Mouse (Mus musculus): ENCODE results near the gene Fut4. TPM values are rescaled to one million over a fixed set of nuclear protein-coding genes. Genes with fewer than 3 reads are reported as not detected.
A peak's percentile ranks its signal among the peaks of the same experiment; 100 is the strongest.
"Not testable (repeated sequence)": the region's sequence is repeated elsewhere in the genome, so short reads cannot be mapped to it uniquely, and the experiment has no call there.

Fut4 gene
- polyA plus RNA-seq, 1 experiment from 2014 or later = 2.0 TPM

DNA sequence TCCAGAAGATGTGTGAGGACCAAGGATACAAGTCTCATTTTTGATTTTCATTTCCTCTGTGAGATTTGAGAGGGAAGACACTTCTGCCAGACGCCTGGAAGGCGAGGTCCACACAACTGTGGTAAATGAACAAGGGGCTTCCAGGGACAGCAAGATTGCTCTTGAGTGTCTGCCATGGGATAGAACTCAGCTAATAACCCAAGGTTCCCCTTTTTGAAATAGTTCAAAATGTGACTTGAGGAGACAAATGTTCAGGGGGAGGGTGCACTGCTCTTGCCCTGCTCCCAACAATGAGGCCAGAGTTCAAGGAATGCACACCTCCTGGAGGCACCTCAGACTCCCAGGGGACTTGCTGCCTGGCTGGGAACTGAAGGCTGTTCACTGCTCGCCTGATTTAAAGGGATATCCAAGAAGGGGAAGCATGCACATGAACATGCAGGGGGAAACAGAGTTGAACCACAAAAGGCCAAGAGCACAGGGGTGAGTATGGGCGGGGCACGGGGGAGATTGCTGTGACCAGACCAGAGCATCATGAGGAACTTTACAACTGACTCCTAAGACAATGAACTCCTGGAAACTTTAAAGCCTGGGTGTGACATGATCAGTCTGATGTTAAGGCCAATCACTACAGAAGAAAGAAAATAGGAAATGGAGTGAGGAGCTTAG is 27.3 kb downstream of the Fut4 start:
- no peaks in the 10 kb centered on the region for H3K9me3 ChIP-seq (replicated peaks)
- peaks cover 6% of the 10 kb centered on the region for H3K27me3 ChIP-seq (replicated peaks)
- H3K9ac ChIP-seq = no peak overlapping the region
- H3K4me3 ChIP-seq = no peak overlapping the region
- H3K4me2 ChIP-seq = no peak overlapping the region
- no peak for ATAC-seq (ENCODE audit: insufficient number of reproducible peaks, low FRiP score)
- no peaks in the 10 kb centered on the region for H3K4me1 ChIP-seq (replicated peaks)
- no peaks in the 10 kb centered on the region for H3K36me3 ChIP-seq
- 70% methylated on average over 5 of the region's 5 CpGs for WGBS
- no peak overlapping the region for H3K27ac ChIP-seq (ENCODE audit: poor library complexity, severe bottlenecking)

- Histone ChIP-seq H3K9me3 (replicated peaks) (no peaks in the 10 kb centered on the region), H3K4me3 (no peak overlapping the region), H3K27ac (ENCODE audit: poor library complexity, severe bottlenecking) (no peak overlapping the region), H3K27me3 (replicated peaks) (peaks cover 9% of the 10 kb centered on the region), H3K36me3 (no peaks in the 10 kb centered on the region), H3K4me1 (replicated peaks) (peaks cover 12% of the 10 kb centered on the region), H3K4me2 (no peak overlapping the region), H3K9ac (no peak overlapping the region)
- WGBS = 71% methylated on average over 5 of the region's 5 CpGs
- ATAC-seq (ENCODE audit: insufficient number of reproducible peaks, low FRiP score) = no peak
These were observed 30.6 kb downstream of the Fut4 start for GRCm38 (mm10) chr9:14721610-14722009.

- WGBS = 70% methylated on average over 2 of the region's 2 CpGs
- no peak for ATAC-seq (ENCODE audit: insufficient number of reproducible peaks, low FRiP score)
- no peak overlapping the region for H3K27ac ChIP-seq (ENCODE audit: poor library complexity, severe bottlenecking)
These were observed 31.8 kb downstream of the Fut4 start for GRCm38 (mm10) chr9:14720384-14720783.

DNA sequence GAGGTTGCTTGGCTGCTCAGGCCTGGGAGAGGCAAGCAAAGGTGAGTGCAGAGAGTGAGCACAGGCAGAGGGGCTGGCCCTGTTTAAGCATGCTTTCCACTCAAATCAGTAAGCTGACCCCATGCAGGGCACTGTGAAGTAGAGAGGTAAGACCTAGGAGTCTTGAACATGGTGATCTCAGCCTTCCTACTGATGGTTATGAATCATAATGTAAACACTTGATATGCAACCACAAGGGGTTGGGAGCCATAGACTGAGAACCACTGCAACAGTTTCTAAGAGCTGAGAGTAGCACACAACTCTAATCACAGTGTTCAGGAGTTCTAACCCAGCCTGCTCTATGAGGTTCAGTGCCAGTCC is 33.9 kb downstream of the Fut4 start:
- Histone ChIP-seq H3K36me3 (no peaks in the 10 kb centered on the region), H3K4me1 (replicated peaks) (peaks cover 12% of the 10 kb centered on the region), H3K4me2 (peak overlapping the region; percentile 54), H3K9ac (no peak overlapping the region), H3K9me3 (replicated peaks) (no peaks in the 10 kb centered on the region), H3K27me3 (replicated peaks) (peaks cover 9% of the 10 kb centered on the region), H3K4me3 (no peak overlapping the region), H3K27ac (ENCODE audit: poor library complexity, severe bottlenecking) (no peak overlapping the region; the same call in 1 of the 2 replicates)
- no peak for ATAC-seq (ENCODE audit: insufficient number of reproducible peaks, low FRiP score)

More at GRCm38 (mm10) chr9:14720384-14720783, 31.8 kb downstream of the Fut4 start:
- Histone ChIP-seq H3K27me3 (replicated peaks) (peaks cover 9% of the 10 kb centered on the region), H3K4me1 (replicated peaks) (peaks cover 12% of the 10 kb centered on the region), H3K4me2 (no peak overlapping the region), H3K9ac (no peak overlapping the region), H3K36me3 (no peaks in the 10 kb centered on the region), H3K4me3 (no peak overlapping the region), H3K9me3 (replicated peaks) (no peaks in the 10 kb centered on the region)

- Histone ChIP-seq H3K9ac (0 out of 2 replicates have a peak overlapping the region, but pooled peaks have one; percentile 30), H3K36me3 (no peaks in the 10 kb centered on the region), H3K4me3 (no peak overlapping the region; the same call in 1 of the 2 replicates), H3K4me1 (replicated peaks) (peaks cover 12% of the 10 kb centered on the region), H3K9me3 (replicated peaks) (no peaks in the 10 kb centered on the region), H3K27me3 (replicated peaks) (peaks cover 9% of the 10 kb centered on the region), H3K4me2 (peak overlapping the region; percentile 54), H3K27ac (ENCODE audit: poor library complexity, severe bottlenecking) (no peak overlapping the region; the same call in 1 of the 2 replicates)
- no peak for ATAC-seq (ENCODE audit: insufficient number of reproducible peaks, low FRiP score)
- WGBS = 22% methylated on average over 14 of the region's 14 CpGs
These were observed 34.4 kb downstream of the Fut4 start for GRCm38 (mm10) chr9:14717689-14718331.

GRCm38 (mm10) chr9:14715258-14715657 is 36.9 kb downstream of the Fut4 start:
- Histone ChIP-seq H3K27ac (ENCODE audit: poor library complexity, severe bottlenecking) (no peak overlapping the region), H3K4me3 (no peak overlapping the region), H3K4me2 (no peak overlapping the region), H3K9me3 (replicated peaks) (no peaks in the 10 kb centered on the region), H3K27me3 (replicated peaks) (peaks cover 3% of the 10 kb centered on the region; the same call in 1 of the 2 replicates), H3K36me3 (no peaks in the 10 kb centered on the region), H3K9ac (no peak overlapping the region), H3K4me1 (replicated peaks) (peaks cover 12% of the 10 kb centered on the region)
- 87% methylated on average over 15 of the region's 15 CpGs for WGBS
- no peak for ATAC-seq (ENCODE audit: insufficient number of reproducible peaks, low FRiP score)

DNA sequence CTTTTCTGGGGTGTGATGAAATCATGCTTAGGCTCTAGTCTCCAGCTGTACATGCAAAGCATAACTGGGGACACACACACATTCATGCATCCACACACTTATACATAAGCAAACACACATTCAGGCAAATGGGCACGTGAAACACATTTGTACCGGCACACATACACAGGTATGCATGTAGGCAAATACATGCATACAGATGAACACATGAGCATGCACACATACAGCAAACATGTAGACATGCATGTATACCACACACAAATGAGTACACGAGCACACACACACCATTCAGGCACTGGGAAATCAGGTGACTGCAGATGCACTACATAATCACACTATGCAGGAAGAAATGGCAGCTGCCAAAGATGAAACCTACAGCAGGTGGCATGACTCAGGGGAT is 41.3 kb downstream of the Fut4 start:
- WGBS = 80% methylated on average over 3 of the region's 3 CpGs
- no peaks in the 10 kb centered on the region for H3K9me3 ChIP-seq (replicated peaks)

DNA sequence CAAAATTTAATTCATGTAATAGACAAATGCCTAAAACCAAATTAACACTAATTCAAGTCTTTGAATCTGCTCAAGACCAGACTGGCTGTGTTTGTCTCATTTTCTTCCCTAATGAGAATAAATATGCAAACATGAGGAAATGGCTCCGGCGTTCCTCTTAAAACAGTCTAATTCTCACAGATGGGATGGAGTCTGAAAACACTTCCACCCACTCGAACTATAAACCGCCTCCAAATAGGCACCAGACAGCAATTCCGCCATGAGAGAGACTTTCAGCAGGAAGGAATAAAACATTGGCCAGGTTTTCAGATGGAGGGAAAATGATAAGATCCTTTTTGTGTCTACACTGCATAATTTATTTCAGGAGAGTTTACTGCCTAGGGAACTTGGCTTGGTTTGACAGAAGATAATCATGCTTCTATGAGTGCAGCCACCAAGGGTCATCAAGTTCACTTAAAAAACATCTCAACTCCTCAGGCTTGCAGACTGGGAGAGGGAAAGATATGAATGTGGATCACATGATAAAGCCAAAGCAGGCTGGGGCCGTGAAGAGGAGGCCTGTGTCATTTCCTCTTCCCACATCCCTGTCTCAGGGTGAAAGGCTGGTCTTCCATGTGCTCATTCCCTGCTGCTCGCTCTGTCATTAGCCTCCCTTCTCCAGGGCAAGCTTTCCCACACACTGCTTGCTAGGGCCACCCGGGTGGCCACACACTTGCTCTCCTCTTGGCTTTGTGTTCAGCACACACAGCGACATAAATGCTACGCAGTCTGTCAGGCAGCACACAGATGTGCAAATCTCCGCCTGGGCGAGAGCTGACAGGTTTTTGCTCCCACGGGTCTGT is 46.7 kb downstream of the Fut4 start:
- H3K9me3 ChIP-seq (replicated peaks) = no peaks in the 10 kb centered on the region
- no peak overlapping the region for H3K27ac ChIP-seq (ENCODE audit: poor library complexity, severe bottlenecking)
- ATAC-seq (ENCODE audit: insufficient number of reproducible peaks, low FRiP score) = no peak

More for the DNA sequence above, 41.3 kb downstream of the Fut4 start:
- no peak overlapping the region for H3K4me3 ChIP-seq
- no peak overlapping the region for H3K9ac ChIP-seq
- H3K27me3 ChIP-seq (replicated peaks) = no peaks in the 10 kb centered on the region
- peaks cover 4% of the 10 kb centered on the region for H3K4me1 ChIP-seq (replicated peaks)
- no peak overlapping the region for H3K27ac ChIP-seq (ENCODE audit: poor library complexity, severe bottlenecking)
- no peak for ATAC-seq (ENCODE audit: insufficient number of reproducible peaks, low FRiP score)
- no peaks in the 10 kb centered on the region for H3K36me3 ChIP-seq
- no peak overlapping the region for H3K4me2 ChIP-seq

GRCm38 (mm10) chr9:14700795-14701194 is 51.4 kb downstream of the Fut4 start:
- not testable (repeated sequence) for H3K9ac ChIP-seq; H3K4me3 ChIP-seq; H3K36me3 ChIP-seq; H3K27ac ChIP-seq (ENCODE audit: poor library complexity, severe bottlenecking); H3K9me3 ChIP-seq (replicated peaks); H3K4me1 ChIP-seq (replicated peaks); H3K27me3 ChIP-seq (replicated peaks); ATAC-seq (ENCODE audit: insufficient number of reproducible peaks, low FRiP score); H3K4me2 ChIP-seq
- WGBS = 82% methylated on average over 1 of the region's 1 CpGs

More for the DNA sequence above, 46.7 kb downstream of the Fut4 start:
- 64% methylated on average over 13 of the region's 13 CpGs for WGBS
- Histone ChIP-seq H3K4me2 (no peak overlapping the region), H3K36me3 (no peaks in the 10 kb centered on the region), H3K9ac (no peak overlapping the region), H3K4me1 (replicated peaks) (peaks cover 10% of the 10 kb centered on the region), H3K4me3 (no peak overlapping the region), H3K27me3 (replicated peaks) (no peaks in the 10 kb centered on the region)

- no peak overlapping the region for H3K4me3 ChIP-seq
- H3K36me3 ChIP-seq = no peaks in the 10 kb centered on the region
- no peak overlapping the region for H3K4me2 ChIP-seq
- 0 out of 2 replicates have a peak, but pooled peaks have one; percentile 26 for ATAC-seq (ENCODE audit: insufficient number of reproducible peaks, low FRiP score)
- WGBS = 44% methylated on average over 7 of the region's 7 CpGs
- H3K27me3 ChIP-seq (replicated peaks) = no peaks in the 10 kb centered on the region
- no peaks in the 10 kb centered on the region for H3K9me3 ChIP-seq (replicated peaks)
- H3K9ac ChIP-seq = no peak overlapping the region
- no peaks in the 10 kb centered on the region for H3K4me1 ChIP-seq (replicated peaks)
- H3K27ac ChIP-seq (ENCODE audit: poor library complexity, severe bottlenecking) = no peak overlapping the region
These were observed 52.9 kb downstream of the Fut4 start for GRCm38 (mm10) chr9:14699288-14699640.

DNA sequence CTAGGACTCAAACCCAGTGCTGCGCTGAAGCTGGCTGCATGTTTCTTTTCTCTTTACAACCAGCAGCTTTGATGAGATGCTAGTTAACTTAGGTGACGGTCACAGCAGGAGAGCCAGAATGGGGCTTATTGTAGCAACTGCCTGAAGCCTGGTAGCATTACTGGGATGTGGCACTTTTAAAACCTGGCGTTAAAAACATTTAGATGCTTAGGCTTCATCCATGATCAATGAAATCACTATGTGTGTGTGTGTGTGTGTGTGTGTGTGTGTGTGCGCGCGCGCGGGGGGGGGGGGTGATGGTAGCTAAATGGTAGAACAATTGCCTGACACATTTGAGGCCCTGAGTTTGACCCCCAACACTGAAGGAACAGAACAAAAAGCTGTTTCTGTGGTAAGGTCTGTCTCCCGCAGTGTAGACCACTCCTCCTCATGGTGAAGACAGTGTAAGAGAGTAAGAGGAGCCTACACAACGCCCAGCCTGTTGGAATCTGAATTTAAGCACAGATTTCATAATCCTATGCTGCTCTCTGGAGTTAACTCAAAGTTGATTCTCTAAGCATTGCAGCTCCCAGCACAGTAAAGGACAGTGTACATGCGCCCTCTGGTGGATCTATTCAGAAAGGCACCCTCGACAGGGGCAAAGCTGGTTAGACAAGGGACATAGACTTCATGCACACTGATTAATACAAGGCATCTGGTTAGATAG is 53.5 kb downstream of the Fut4 start:
- no peak overlapping the region for H3K27ac ChIP-seq (ENCODE audit: poor library complexity, severe bottlenecking)
- H3K27me3 ChIP-seq (replicated peaks) = no peaks in the 10 kb centered on the region
- H3K4me2 ChIP-seq = no peak overlapping the region
- H3K9ac ChIP-seq = no peak overlapping the region
- H3K4me3 ChIP-seq = no peak overlapping the region
- H3K4me1 ChIP-seq (replicated peaks) = no peaks in the 10 kb centered on the region
- H3K9me3 ChIP-seq (replicated peaks) = no peaks in the 10 kb centered on the region
- WGBS = 52% methylated on average over 12 of the region's 12 CpGs
- ATAC-seq (ENCODE audit: insufficient number of reproducible peaks, low FRiP score) = peak; percentile 87
- no peaks in the 10 kb centered on the region for H3K36me3 ChIP-seq

Data from heart, embryonic 12.5 days (tissue).